Mouse (Mus musculus): ENCODE data around the gene Eif4a1.
"Not testable (repeated sequence)": the region's sequence is repeated elsewhere in the genome, so short reads cannot be mapped to it uniquely, and the experiment has no call there.

The Eif4a1 gene

DNA sequence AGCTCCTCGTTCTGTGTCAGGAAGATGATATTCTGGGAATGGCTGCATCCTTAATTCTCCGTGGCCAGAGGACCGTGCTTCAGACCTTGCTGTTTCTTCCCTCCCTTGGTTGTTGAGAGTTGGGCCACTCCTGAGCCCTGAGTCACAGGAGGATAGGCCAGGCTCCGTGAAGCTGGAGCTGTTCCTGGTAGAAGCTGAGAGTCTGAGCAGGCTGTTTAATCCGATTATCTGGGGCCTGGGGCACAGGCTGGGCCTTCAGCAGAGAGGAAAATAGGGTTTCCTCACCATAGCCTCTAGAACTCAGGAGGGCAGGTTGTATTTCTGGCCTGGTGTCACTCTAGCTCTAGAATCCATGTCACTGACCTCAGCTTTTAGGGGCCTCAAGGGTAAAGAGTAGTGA lies 18.8 kb downstream of the Eif4a1 start:
- intact Hi-C loops (cut with DNase I), result no loop called here

GRCm38 (mm10) chr11:69645860-69646259 lies 26.4 kb downstream of the Eif4a1 start:
- intact Hi-C loops (cut with DNase I), result no loop called here

DNA sequence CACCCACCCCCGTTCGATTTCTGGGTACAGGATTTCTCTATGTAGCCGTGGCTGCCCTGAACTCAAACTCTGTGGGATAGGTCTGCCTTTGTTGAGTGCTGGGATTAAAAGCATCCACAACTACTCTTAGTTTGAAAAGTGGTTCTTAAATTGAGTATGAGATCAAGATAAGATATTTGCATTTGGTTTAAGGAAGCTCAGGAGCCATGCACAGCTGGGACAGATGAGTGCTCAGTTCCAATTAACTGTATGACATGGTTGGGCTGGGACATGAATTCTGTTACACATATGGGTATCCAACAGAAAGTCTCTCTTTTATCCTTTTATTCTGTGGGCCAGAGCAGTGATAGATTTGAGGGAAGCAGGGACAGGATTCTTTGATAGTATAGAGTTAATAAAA lies 36.8 kb downstream of the Eif4a1 start:
- intact Hi-C loops (cut with DNase I), result no loop called here

GRCm38 (mm10) chr11:69633128-69633866 lies 38.9 kb downstream of the Eif4a1 start:
- intact Hi-C loops (cut with DNase I), result no loop called here

GRCm38 (mm10) chr11:69632284-69633089 lies 39.7 kb downstream of the Eif4a1 start, which contains the start of gene Fxr2:
TSS of gene Fxr2 (plus strand) at chr11:69632990.
- intact Hi-C loops (cut with DNase I), result no loop called here

DNA sequence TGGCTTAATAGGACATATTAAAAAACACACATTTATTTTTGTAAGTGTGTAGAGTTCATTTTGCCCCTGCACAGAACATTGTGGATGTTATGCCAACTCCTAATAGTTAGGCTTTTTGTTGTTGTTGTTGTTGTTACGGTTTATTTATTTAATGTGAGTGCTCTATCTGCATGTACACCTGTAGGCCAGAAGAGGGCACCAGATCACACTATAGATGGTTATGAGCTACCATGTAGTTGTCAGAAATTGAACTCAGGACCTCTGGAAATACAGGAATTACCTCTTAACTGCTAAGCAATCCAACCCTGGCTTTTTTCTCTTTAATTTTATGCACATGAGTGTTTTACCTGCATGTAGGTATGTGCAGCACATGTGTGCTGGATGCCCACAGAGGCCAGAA lies 42.4 kb downstream of the Eif4a1 start:
- intact Hi-C loops (cut with DNase I), result loop anchor here (5.0 kb wide), 1 partner anchor 32 kb away; the partner anchor contains the start of gene Mpdu1

- intact Hi-C loops (cut with DNase I), result loop anchor here (5.0 kb wide), 1 partner anchor 34 kb away; the partner anchor contains the start of gene Mpdu1
These were observed 43.9 kb downstream of the Eif4a1 start for GRCm38 (mm10) chr11:69628286-69628685.

GRCm38 (mm10) chr11:69624339-69624738 lies 47.9 kb downstream of the Eif4a1 start:
- intact Hi-C loops (cut with DNase I), result not testable (repeated sequence)

GRCm38 (mm10) chr11:69623006-69623405 lies 49.2 kb downstream of the Eif4a1 start:
- intact Hi-C loops (cut with DNase I), result no loop called here

GRCm38 (mm10) chr11:69622406-69622805 lies 49.8 kb downstream of the Eif4a1 start:
- intact Hi-C loops (cut with DNase I), result no loop called here

DNA sequence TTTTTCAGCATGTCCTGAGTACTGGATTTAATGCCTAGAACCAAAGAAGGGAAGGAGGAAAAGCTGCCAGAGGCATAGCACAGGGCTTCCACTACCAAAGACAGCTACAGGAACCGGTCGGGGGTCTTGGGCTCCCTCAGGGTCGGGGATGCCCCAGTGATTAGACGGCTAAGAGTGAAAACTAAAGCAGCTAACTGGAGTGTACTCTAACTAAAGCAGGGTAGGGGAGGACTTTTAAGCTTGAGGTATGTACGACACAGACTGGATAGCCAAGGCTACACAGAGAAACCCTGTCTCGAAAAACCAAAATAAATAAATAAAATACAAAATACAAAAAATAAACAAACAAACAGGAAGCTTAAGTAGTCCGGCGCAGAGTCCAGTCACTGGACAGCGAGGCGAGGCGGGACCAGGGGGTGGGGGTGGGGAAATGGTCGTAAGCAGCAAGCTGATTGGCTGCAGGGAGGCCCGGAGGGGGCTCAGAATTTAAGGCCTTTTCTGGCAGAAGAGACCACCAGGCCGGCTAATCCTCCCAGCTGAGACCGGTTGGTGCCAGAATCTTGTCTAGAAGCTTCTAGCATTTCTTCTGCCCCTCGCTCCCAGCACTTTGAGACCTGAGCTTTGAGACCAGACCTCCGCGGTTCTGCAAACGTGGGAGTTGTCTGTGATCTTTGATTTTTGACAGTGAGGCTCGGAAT lies 50.5 kb downstream of the Eif4a1 start, which contains the start of gene Sat2:
TSS of gene Sat2 (plus strand) at position 454 of the 698 bp plus-strand sequence.
- intact Hi-C loops (cut with DNase I), result no loop called here

GRCm38 (mm10) chr11:69620394-69621081 lies 51.7 kb downstream of the Eif4a1 start:
- intact Hi-C loops (cut with DNase I), result no loop called here

DNA sequence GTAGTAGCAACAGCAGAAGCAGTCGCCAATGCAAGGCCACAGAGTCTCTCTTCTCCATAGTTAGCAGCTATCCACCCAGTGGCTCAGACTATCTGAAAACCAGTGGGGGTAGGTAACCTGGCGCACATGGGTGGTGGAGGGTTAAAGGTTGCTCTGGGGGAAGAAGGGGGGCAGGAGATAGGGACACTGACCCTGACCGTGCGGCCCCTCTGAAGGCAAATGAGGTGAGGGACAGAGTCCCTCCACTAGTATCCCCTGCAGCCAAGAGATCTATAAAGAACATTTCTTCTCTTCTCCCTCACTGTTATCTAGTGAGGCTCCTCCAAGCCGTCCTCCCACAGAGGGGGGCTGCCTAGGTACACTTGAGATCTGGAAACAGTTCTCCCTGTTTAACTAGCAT lies 54.4 kb downstream of the Eif4a1 start, which contains the start of gene Shbg:
TSS of gene Shbg (minus strand) at position 101 of the 400 bp plus-strand sequence.
- intact Hi-C loops (cut with DNase I), result no loop called here

Small RNAs within 50 kb of the gene (microRNA-seq; reads per million reads assigned to microRNA genes)
- gene Mir1934, result 4.0 to 5.1 reads per million in 2 experiments
- gene Mir467f, result 0 reads per million in 2 experiments

Data from adrenal gland (tissue).